Mouse (Mus musculus): ENCODE data around the gene Gm11037.

- TF ChIP-seq POLR2A (IDR thresholded peaks at IDR 0.05; ENCODE audit: insufficient read depth, low read depth, low read length) (no peak), CTCF (IDR thresholded peaks at IDR 0.05; ENCODE audit: insufficient read depth, low read depth, low read length) (no peak)
Measured at GRCm38 (mm10) chr2:131177932-131178331, 44.6 kb downstream of the Gm11037 start.

All from olfactory bulb, adult 2 months (tissue).